Mouse (Mus musculus): ENCODE results near the gene Osmr. TPM values are rescaled to one million over a fixed set of nuclear protein-coding genes. Genes with fewer than 3 reads are reported as not detected.

The Osmr gene
- total and polyA plus RNA-seq, 3 experiments: not detected

GRCm38 (mm10) chr15:6787236-6787635, 87.5 kb downstream of the Osmr start:
- DNase-seq (ENCODE audit: extremely low read depth): no peak
- no peaks in the 10 kb centered on the region for H3K27me3 ChIP-seq (replicated peaks)
- H3K9ac ChIP-seq (ENCODE audit: insufficient read depth, low read depth): no peak overlapping the region
- H3K9me3 ChIP-seq (replicated peaks; ENCODE audit: low read length): no peaks in the 10 kb centered on the region
- H3K36me3 ChIP-seq (replicated peaks in 1 of 2; ENCODE audit: control insufficient read depth in 1 of 2, insufficient read depth in 1 of 2, low read length in 1 of 2): peaks cover 61 to 88% of the 10 kb centered on the region in 2 experiments
- H3K4me1 ChIP-seq (ENCODE audit: control insufficient read depth in 1 of 2, insufficient read depth in 2 of 2): no peaks in the 10 kb centered on the region
- no peak for TF ChIP-seq ZKSCAN1 (IDR thresholded peaks at IDR 0.05; ENCODE audit: borderline replicate concordance, low read depth, low read length)
- no peak for TF ChIP-seq BHLHE40 (IDR thresholded peaks at IDR 0.05; ENCODE audit: low read depth, low read length)
- TF ChIP-seq MAFK (IDR thresholded peaks at IDR 0.05; ENCODE audit: insufficient replicate concordance, low read length): no peak
- H3K4me2 ChIP-seq (ENCODE audit: insufficient read depth, low read depth, poor library complexity, severe bottlenecking): no peak overlapping the region
- in situ Hi-C loops (cut with MboI; ENCODE audit: low pct_ligation_motif_present, low pct_unique_long_range_greater_than_20kb, low sequenced_read_pairs): no loop called here
- no peaks in the 10 kb centered on the region for H3K79me2 ChIP-seq (replicated peaks; ENCODE audit: control insufficient read depth, extremely low read depth, insufficient read depth, poor library complexity, severe bottlenecking)
- no peak overlapping the region for H3K4me3 ChIP-seq (replicated peaks in 1 of 3; ENCODE audit: low read depth in 2 of 3, low read length in 2 of 3, poor library complexity in 1 of 3)
- dilution Hi-C loops (cut with MboI; ENCODE audit: extremely low pct_ligation_motif_present, extremely low pct_unique_long_range_greater_than_20kb, low sequenced_read_pairs): no loop called here
- no peak overlapping the region for H3K27ac ChIP-seq (ENCODE audit: insufficient read depth, low read depth)

DNA sequence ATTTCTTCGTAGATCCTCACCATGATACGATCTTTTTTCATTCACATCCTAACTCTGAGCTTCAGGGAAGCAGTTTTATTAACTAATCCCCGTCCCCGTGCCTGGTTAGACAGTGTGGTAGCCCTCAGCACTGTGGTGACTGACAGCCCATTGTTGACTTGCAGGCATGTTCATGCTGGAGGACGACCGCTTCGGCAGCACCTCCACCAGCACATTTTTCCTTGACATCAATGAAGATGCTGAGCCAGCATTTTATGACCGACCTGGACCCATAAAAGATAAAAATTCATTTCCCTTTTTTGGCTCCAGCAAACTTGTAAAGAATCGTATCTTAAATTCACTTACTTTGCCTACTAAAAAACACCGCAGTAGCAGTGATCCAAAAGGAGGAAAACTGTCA, 88.6 kb downstream of the Osmr start:
- in situ Hi-C loops (cut with MboI; ENCODE audit: low pct_ligation_motif_present, low pct_unique_long_range_greater_than_20kb, low sequenced_read_pairs): no loop called here
- Histone ChIP-seq H3K27me3 (replicated peaks) (no peaks in the 10 kb centered on the region), H3K4me1 (ENCODE audit: control insufficient read depth in 1 of 2, insufficient read depth in 2 of 2) (no peaks in the 10 kb centered on the region), H3K4me2 (ENCODE audit: insufficient read depth, low read depth, poor library complexity, severe bottlenecking) (no peak overlapping the region), H3K4me3 (replicated peaks in 1 of 3; ENCODE audit: low read depth in 2 of 3, low read length in 2 of 3, poor library complexity in 1 of 3) (no peak overlapping the region), H3K9me3 (replicated peaks; ENCODE audit: low read length) (no peaks in the 10 kb centered on the region), H3K79me2 (replicated peaks; ENCODE audit: control insufficient read depth, extremely low read depth, insufficient read depth, poor library complexity, severe bottlenecking) (no peaks in the 10 kb centered on the region), H3K36me3 (replicated peaks in 1 of 2; ENCODE audit: control insufficient read depth in 1 of 2, insufficient read depth in 1 of 2, low read length in 1 of 2) (peaks cover 59 to 87% of the 10 kb centered on the region in 2 experiments), H3K9ac (ENCODE audit: insufficient read depth, low read depth) (no peak overlapping the region), H3K27ac (ENCODE audit: insufficient read depth, low read depth) (no peak overlapping the region)
- DNase-seq (ENCODE audit: extremely low read depth): no peak
- dilution Hi-C loops (cut with MboI; ENCODE audit: extremely low pct_ligation_motif_present, extremely low pct_unique_long_range_greater_than_20kb, low sequenced_read_pairs): no loop called here
- TF ChIP-seq MAFK (IDR thresholded peaks at IDR 0.05; ENCODE audit: insufficient replicate concordance, low read length) (peak; percentile 80), RCOR1 (conservative IDR thresholded peaks at IDR 0.05; ENCODE audit: low read depth, low read length) (no peak)

DNA sequence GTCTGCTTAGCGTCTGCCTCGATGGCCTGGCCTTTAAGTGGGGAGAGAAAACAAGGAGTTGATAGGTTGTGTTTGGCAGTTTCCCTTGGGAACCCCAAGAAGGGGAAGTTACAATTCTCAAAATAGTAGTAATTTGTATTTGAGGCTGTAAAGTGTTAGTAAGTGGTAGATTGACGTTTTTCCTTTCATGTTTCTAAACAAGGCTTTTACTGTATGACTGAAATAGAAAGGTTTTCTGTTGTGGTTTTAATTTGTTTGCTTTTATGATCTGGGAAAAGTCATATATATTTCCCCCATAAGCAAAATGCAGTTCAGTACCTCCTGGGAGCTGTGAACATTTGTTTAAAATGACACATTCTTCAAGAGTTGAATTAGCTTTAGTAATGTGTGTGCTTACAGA, 102.5 kb downstream of the Osmr start:
- Histone ChIP-seq H3K27me3 (replicated peaks) (no peaks in the 10 kb centered on the region), H3K4me3 (replicated peaks in 1 of 3; ENCODE audit: low read depth in 2 of 3, low read length in 2 of 3, poor library complexity in 1 of 3) (no peak overlapping the region), H3K79me2 (replicated peaks; ENCODE audit: control insufficient read depth, extremely low read depth, insufficient read depth, poor library complexity, severe bottlenecking) (no peaks in the 10 kb centered on the region), H3K9me3 (replicated peaks; ENCODE audit: low read length) (no peaks in the 10 kb centered on the region), H3K4me1 (ENCODE audit: control insufficient read depth in 1 of 2, insufficient read depth in 2 of 2) (peaks cover 10 to 25% of the 10 kb centered on the region in 2 experiments), H3K36me3 (replicated peaks in 1 of 2; ENCODE audit: control insufficient read depth in 1 of 2, insufficient read depth in 1 of 2, low read length in 1 of 2) (peaks cover 37 to 62% of the 10 kb centered on the region in 2 experiments), H3K27ac (ENCODE audit: insufficient read depth, low read depth) (peak overlapping the region; percentile 10; the same call in 1 of the 2 replicates), H3K4me2 (ENCODE audit: insufficient read depth, low read depth, poor library complexity, severe bottlenecking) (no peak overlapping the region; the same call in 1 of the 2 replicates), H3K9ac (ENCODE audit: insufficient read depth, low read depth) (no peak overlapping the region)
- TF ChIP-seq E2F4 (IDR thresholded peaks at IDR 0.05; ENCODE audit: insufficient replicate concordance, low read depth, low read length) (no peak), KAT2A (IDR thresholded peaks at IDR 0.05; ENCODE audit: insufficient replicate concordance, low read length) (no peak), HCFC1 (IDR thresholded peaks at IDR 0.05; ENCODE audit: low read depth, low read length) (no peak), ZNF384 (IDR thresholded peaks at IDR 0.05; ENCODE audit: low read depth, low read length) (no peak), NELFE (IDR thresholded peaks at IDR 0.05; ENCODE audit: low read depth, low read length) (no peak), BHLHE40 (IDR thresholded peaks at IDR 0.05; ENCODE audit: low read depth, low read length) (no peak), USF1 (IDR thresholded peaks at IDR 0.05; ENCODE audit: low read depth, low read length) (no peak), RAD21 (IDR thresholded peaks at IDR 0.05; ENCODE audit: low read depth, low read length) (no peak), EP300 (IDR thresholded peaks at IDR 0.05; ENCODE audit: low read length) (peak; percentile 54; the same call in 1 of the 2 replicates), IRF4 (IDR thresholded peaks at IDR 0.05; ENCODE audit: low read depth, low read length) (peak; percentile 64), MEF2A (IDR thresholded peaks at IDR 0.05; ENCODE audit: borderline replicate concordance, low read depth, low read length) (peak; percentile 93), MYC (IDR thresholded peaks at IDR 0.05; ENCODE audit: low read depth, low read length) (no peak), PAX5 (IDR thresholded peaks at IDR 0.05; ENCODE audit: low read length) (no peak), SIN3A (IDR thresholded peaks at IDR 0.05; ENCODE audit: low read length) (no peak), GABPA (IDR thresholded peaks at IDR 0.05; ENCODE audit: insufficient replicate concordance, low read depth, low read length) (no peak)
- DNase-seq (ENCODE audit: extremely low read depth): peak; percentile 53
- in situ Hi-C loops (cut with MboI; ENCODE audit: low pct_ligation_motif_present, low pct_unique_long_range_greater_than_20kb, low sequenced_read_pairs): no loop called here
- dilution Hi-C loops (cut with MboI; ENCODE audit: extremely low pct_ligation_motif_present, extremely low pct_unique_long_range_greater_than_20kb, low sequenced_read_pairs): no loop called here

Measured in CH12.LX (cell line).